Mouse (Mus musculus) layer of hippocampus, adult 9-11 months (tissue): ENCODE measurements around the gene Pde4c.

ENCODE experiments used
- DNase-seq: peaks from one replicate; pipeline ENCODE4 v3.0.0; 2022

The Pde4c gene

GRCm38 (mm10) chr8:70754043-70754870, 30.7 kb downstream of the Pde4c start, which contains the start of gene Rab3a:
Rab3a (plus strand) TSS chr8:70754679.
- peak; percentile 99 for DNase-seq

DNA sequence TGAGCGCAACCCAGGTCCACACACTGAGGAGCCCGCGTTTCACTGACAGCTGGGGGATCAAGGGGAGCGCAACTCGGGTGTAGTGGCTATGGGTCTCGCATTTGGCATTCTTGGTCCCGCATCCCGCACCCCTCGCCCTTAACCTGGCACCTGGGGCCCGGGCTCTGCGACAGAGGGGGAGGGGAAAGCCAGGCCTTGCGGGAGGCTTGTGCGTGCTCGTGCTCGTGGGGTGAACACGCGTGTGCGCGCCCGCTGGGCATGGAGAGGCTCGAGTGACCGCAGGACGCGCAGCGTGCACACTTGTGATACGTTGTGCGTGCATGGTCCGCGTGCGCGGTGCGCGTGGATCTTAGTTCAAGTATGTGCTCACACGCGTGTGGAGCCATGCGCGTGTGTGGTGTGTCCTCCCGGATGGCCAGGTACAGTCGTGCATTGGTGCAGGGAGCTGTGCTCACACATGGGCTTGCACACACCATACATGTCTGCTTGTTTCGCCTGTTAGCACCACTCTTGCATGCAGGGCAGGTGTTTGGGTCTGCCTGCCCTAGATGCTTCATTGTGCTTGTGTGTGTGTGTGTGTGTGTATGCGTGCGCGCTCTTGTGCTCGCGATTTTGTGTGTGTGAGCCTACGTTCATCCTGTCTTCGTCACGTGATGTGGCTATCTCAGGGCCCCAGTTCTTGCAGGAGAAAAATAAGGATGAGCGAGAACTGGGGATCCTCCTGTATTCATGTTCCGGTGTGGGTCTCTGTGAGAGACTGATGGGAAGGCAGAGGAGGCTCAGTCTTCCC, 31.5 kb downstream of the Pde4c start:
- DNase-seq = peak; percentile 86

DNA sequence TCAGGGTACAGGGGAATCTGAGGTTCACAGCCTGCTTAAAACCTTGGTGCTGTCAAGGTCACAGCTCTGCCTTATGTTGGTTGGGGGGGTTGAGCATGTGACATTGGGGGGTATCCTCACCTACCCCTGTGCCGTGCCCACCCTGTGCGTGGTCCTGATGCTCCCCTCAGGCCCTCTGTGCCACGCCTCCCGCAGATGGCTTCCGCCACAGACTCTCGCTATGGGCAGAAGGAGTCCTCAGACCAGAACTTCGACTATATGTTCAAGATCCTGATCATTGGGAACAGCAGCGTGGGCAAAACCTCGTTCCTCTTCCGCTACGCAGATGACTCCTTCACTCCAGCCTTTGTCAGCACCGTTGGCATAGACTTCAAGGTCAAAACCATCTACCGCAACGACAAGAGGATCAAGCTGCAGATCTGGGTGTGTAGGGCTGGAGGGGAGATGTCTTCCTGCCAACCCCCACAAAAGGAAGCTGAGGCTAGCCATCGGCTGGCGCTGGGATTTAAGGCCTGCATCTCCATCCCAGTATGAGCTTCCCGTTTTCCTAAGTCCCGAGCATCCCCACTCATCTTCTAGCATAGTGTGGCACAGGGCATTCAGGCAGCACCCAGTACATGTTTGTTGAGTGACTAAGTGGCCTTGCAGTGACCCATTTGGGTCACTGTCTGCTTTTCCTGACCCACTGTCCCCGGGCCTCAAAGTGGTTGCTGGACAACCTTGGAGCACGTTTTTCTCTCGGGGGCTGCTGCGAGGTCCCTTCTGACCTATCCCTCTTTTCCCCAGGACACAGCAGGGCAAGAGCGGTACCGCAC, 32.3 kb downstream of the Pde4c start:
- DNase-seq = peak; percentile 37

DNA sequence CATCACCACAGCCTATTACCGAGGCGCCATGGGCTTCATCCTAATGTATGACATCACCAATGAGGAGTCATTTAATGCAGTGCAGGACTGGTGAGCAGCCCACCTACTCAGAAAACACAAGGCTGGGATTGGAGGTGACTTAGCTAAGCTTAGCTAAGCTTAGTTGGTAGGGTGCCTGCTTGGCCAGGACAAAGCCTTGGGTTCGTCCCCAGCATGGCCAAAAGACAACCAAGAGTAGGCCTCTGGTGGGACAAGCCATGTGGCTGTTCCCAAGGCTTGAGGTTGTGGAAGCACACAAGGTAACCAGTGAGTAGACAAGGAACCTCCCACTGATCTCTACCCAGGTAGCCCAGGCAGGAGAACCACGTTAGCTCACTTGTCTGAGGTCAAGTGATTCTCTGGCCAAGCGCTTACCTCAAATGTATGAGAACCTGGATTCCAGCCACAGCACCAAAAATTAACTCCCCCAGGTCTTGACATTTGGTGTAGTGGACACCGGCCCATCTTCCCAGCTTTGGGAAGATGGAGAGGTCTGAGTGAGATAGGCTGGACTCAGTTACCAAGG, 33.0 kb downstream of the Pde4c start:
- peak; percentile 28 for DNase-seq

GRCm38 (mm10) chr8:70757523-70758307, 34.2 kb downstream of the Pde4c start:
- peak; percentile 29 for DNase-seq

DNA sequence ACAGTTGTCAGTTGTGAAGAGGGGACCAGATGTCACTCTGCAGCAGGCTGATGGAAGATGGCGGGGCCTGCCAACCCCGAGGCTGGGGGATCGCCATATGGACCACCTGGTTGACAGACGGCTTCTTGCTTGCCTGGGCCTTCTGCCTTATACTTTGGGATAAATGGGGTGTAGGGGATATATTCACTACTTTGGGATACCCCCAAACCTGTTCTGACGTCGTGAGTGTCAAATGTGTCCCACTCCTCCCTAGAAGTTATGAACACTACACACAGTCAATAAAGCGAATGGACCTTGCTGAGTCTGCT, 34.7 kb downstream of the Pde4c start:
- peak; percentile 42 for DNase-seq

- DNase-seq = peak; percentile 52
These were observed 35.4 kb downstream of the Pde4c start for GRCm38 (mm10) chr8:70758616-70759561.

- DNase-seq = no peak
These were observed 36.8 kb downstream of the Pde4c start for GRCm38 (mm10) chr8:70760350-70760749.

- DNase-seq = peak; percentile 98
These were observed 37.4 kb downstream of the Pde4c start, which contains the start of gene Mpv17l2 for GRCm38 (mm10) chr8:70760775-70761406. Mpv17l2 (minus strand) TSS chr8:70760946.

DNA sequence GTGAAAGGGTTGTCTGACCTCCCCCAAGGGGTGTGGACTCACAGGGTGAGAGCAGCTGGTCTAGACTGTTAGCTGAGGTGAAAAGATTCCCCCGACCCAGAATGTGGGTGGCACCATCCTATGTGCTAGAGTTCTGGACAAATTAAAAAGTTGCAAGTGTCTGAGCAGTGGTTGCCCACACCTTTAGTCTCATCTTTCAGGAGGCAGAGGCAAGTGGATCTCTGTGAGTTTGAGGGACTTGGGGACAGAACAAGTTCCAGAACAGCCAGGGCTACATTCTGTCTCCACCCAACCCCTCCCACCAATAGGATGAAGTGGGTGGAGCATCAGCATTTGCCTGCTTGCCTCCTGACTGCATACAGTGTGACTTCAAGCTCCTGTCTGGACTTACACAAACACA, 38.6 kb downstream of the Pde4c start:
- no peak for DNase-seq

- peak; percentile 35 for DNase-seq
These were observed 39.8 kb downstream of the Pde4c start for GRCm38 (mm10) chr8:70763354-70763753.

GRCm38 (mm10) chr8:70764026-70764425, 40.5 kb downstream of the Pde4c start:
- DNase-seq = no peak

DNA sequence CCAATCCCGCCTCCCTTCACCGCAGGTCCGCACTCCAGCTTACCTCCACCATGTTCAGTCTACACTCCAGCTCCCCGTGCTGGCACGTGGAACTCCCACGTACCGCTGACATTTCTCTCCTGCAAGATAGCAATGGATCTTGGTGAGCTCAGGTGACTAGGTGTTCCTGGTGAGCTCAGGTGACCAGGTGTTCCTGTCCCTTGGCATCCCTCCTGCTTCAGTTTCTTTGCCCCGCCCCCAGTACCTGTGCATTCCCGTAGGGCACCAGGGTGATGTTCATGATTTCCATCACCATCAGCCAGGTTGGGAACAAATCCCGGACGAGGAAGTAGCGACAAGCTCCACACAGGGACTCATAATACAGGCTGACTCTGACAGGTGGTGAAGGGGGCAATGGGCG, 41.2 kb downstream of the Pde4c start:
- no peak for DNase-seq

- DNase-seq = peak; percentile 30
These were observed 41.8 kb downstream of the Pde4c start for GRCm38 (mm10) chr8:70765329-70765728.

DNA sequence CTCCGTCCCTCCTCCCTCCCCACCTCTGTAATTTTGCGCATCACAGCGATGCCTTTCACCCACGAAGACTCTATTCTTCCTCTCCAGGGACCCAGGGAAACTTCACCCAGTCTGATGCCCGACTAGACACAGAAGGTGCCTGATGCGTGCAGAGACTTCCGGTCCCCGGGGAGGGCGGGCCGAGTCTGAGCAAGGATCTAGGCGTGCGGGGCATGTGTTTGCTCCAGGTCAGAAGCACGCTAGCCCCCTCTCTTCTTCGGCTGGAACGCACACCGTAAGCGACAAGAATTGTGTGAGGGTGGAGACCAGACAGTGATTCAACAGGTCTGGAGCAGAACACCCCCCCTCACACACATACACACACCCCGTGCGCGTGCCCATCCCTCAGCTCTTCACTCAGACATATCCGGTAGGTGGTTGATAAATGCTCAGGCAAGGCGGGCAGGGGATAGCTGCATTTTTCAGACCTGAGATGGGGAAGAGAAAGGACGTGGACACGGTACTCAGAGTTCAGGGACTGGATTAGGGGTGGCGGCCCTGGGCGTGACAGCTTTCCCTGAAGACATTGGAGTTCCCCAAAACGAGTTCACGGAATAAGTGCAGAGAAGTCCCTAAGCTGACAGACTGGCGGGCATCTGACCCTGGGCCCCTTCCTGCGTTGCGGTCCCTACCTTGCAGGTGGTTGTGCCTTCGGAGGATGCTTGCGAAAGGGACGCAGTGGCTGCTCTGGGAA, 42.5 kb downstream of the Pde4c start:
- no peak for DNase-seq

GRCm38 (mm10) chr8:70766571-70767440, 43.3 kb downstream of the Pde4c start:
- DNase-seq = peak; percentile 51

- no peak for DNase-seq
These were observed 44.0 kb downstream of the Pde4c start for GRCm38 (mm10) chr8:70767503-70767902.

DNA sequence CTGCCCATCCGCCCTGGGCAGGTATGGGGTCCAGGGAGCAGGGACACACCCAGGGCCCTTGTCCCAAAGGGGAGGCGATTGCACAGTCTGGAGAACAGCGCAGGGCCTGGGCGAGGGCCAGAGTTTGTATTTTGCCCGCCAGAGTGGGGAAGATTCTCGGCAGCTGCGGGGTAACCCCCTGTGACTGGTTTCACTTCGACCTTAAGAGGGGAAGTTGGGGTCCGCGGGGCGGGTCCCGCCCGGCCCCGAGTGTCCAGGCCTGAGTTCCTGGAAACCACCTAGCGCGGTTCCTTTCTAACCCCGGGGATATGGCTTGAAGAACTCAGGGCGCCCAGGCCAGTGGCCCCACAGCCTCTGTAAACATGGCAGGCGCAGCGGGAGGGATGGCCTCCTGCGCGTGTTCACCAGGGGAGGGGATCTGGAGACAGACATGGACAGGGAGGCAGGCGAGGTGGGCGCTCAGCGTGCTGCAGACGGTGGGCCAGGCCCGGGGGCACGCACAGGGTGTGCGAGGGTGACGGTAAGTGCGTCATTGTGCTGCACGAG, 44.8 kb downstream of the Pde4c start:
- peak; percentile 73 for DNase-seq
